Comparison of ENCODE assay signal across 13 mouse cellular contexts in genomic region chr4:136793320-136793719, GRCm38 (mm10). TPM values are rescaled to one million over a fixed set of nuclear protein-coding genes. Genes with fewer than 3 reads are reported as not detected.
DNase-seq lines count a peak whose midpoint lies in the region; ATAC-seq and TF ChIP-seq lines count a peak whose summit lies in the region.
"Had no signal": no experiment of that assay in that cellular context is flagged by ENCODE, and none has a peak within 500 bp of the region (broad histone marks: within the 10 kb centered on the region; RNA-seq: fewer than 3 reads in every experiment).

No protein-coding gene starts in this region.

- H3K27ac ChIP-seq in cerebellum, adult 2 months (ENCODE audit: insufficient read depth, low read length), result no peak overlapping the region; the same call in 1 of the 2 replicates
- peak overlapping the region; percentile 68 for H3K27ac ChIP-seq in forebrain, embryonic 15.5 days (replicated peaks)
- H3K27ac ChIP-seq in midbrain, postnatal 0 days (ENCODE audit: low read depth, low read length), result 0 out of 2 replicates have a peak overlapping the region, but pooled peaks have one; percentile 4
- no peak overlapping the region for H3K27ac ChIP-seq in heart, embryonic 12.5 days (ENCODE audit: poor library complexity, severe bottlenecking)

- WGBS in cerebellum, adult 2 months, result 9% methylated on average over 11 of the region's 11 CpGs
- 54% methylated on average over 11 of the region's 11 CpGs for WGBS in forebrain, embryonic 15.5 days
- WGBS in midbrain, postnatal 0 days, result 66% methylated on average over 11 of the region's 11 CpGs
- WGBS in heart, embryonic 12.5 days, result 82% methylated on average over 11 of the region's 11 CpGs

- H3K27me3 ChIP-seq in cerebellum, adult 2 months (ENCODE audit: control insufficient read depth, insufficient read depth, low read length), result no peaks in the 10 kb centered on the region
- H3K27me3 ChIP-seq in forebrain, embryonic 15.5 days, result no peaks in the 10 kb centered on the region
- no peaks in the 10 kb centered on the region for H3K27me3 ChIP-seq in midbrain, postnatal 0 days (ENCODE audit: insufficient read depth, low read length)
- 0 out of 2 replicates have a peak, but pooled peaks cover 26% of the 10 kb centered on the region for H3K27me3 ChIP-seq in heart, embryonic 12.5 days (replicated peaks)

- no peak for TF ChIP-seq CTCF in cerebellum, adult 2 months (IDR thresholded peaks at IDR 0.05; ENCODE audit: borderline replicate concordance, insufficient read depth, low read depth, low read length)
- no peak for TF ChIP-seq CTCF in midbrain, postnatal 0 days (IDR thresholded peaks at IDR 0.05)

- TF ChIP-seq POLR2A in cerebellum, adult 2 months (IDR thresholded peaks at IDR 0.05; ENCODE audit: borderline replicate concordance, insufficient read depth, low read length), result no peak

- peaks cover 75% of the 10 kb centered on the region for H3K4me1 ChIP-seq in cerebellum, adult 2 months (ENCODE audit: control insufficient read depth, insufficient read depth, low read length)
- H3K4me1 ChIP-seq in forebrain, embryonic 15.5 days, result peaks cover 29% of the 10 kb centered on the region
- peaks cover 7% of the 10 kb centered on the region; the same call in 1 of the 2 replicates for H3K4me1 ChIP-seq in midbrain, postnatal 0 days (ENCODE audit: insufficient read depth, low read length)
- H3K4me1 ChIP-seq in heart, embryonic 12.5 days (replicated peaks), result peaks cover 24% of the 10 kb centered on the region

- peak; percentile 68 to 83 for DNase-seq in cerebellum, adult 2 months
- DNase-seq in layer of hippocampus, adult 9-10 months (ENCODE audit: low spot score), result peak; percentile 70
- DNase-seq in midbrain, postnatal 0 days (ENCODE audit: low spot score), result no peak
- no peak for DNase-seq in spleen, postnatal 4 days (ENCODE audit: low spot score in 2 of 2)
- DNase-seq in kidney, postnatal 4 days, result no peak
- DNase-seq: adrenal gland, postnatal 10 days; kidney, adult 18-20 months; liver, postnatal 0 days had no signal

- no peak overlapping the region for H3K4me3 ChIP-seq in cerebellum, adult 2 months (replicated peaks; ENCODE audit: insufficient read depth, low read depth, low read length)
- H3K4me3 ChIP-seq in forebrain, embryonic 15.5 days, result no peak overlapping the region
- no peak overlapping the region for H3K4me3 ChIP-seq in midbrain, postnatal 0 days (ENCODE audit: low read depth, low read length)
- H3K4me3 ChIP-seq in heart, embryonic 12.5 days, result no peak overlapping the region
- H3K4me3 ChIP-seq: myocyte had no signal

- no peaks in the 10 kb centered on the region for H3K9me3 ChIP-seq in forebrain, embryonic 15.5 days
- H3K9me3 ChIP-seq in midbrain, postnatal 0 days (ENCODE audit: low read length), result no peaks in the 10 kb centered on the region
- no peaks in the 10 kb centered on the region for H3K9me3 ChIP-seq in heart, embryonic 12.5 days (replicated peaks)
- H3K9me3 ChIP-seq: G1E had no signal

- no peak overlapping the region for H3K4me2 ChIP-seq in forebrain, embryonic 15.5 days (replicated peaks)
- H3K4me2 ChIP-seq in midbrain, postnatal 0 days (ENCODE audit: low read depth, low read length, poor library complexity, severe bottlenecking), result no peak overlapping the region
- no peak overlapping the region for H3K4me2 ChIP-seq in heart, embryonic 12.5 days

- H3K9ac ChIP-seq in forebrain, embryonic 15.5 days (replicated peaks), result no peak overlapping the region
- no peak overlapping the region for H3K9ac ChIP-seq in midbrain, postnatal 0 days (replicated peaks; ENCODE audit: low read length, poor library complexity, severe bottlenecking)
- H3K9ac ChIP-seq in heart, embryonic 12.5 days, result no peak overlapping the region
- H3K9ac ChIP-seq: liver, postnatal 0 days had no signal

- H3K36me3 ChIP-seq in forebrain, embryonic 15.5 days, result no peaks in the 10 kb centered on the region
- no peaks in the 10 kb centered on the region for H3K36me3 ChIP-seq in midbrain, postnatal 0 days (ENCODE audit: insufficient read depth, low read length)
- H3K36me3 ChIP-seq in heart, embryonic 12.5 days, result no peaks in the 10 kb centered on the region
- H3K36me3 ChIP-seq: G1E had no signal

- peak; percentile 82 for ATAC-seq in forebrain, embryonic 15.5 days (replicated peaks)
- no peak for ATAC-seq in midbrain, postnatal 0 days (ENCODE audit: low FRiP score)
- ATAC-seq in monocyte, adult 5-6 weeks (replicated peaks; ENCODE audit: insufficient number of reproducible peaks, low FRiP score, low TSS enrichment, poor library complexity, severe bottlenecking), result no peak
- no peak for ATAC-seq in heart, embryonic 12.5 days (ENCODE audit: insufficient number of reproducible peaks, low FRiP score)
- ATAC-seq: liver, postnatal 0 days had no signal

RNA-seq across cellular contexts. Expression of gene Ephb2, which starts 42.5 kb away (rescaled TPM):
- 29.1 and 35.4 TPM in 2 replicates for polyA plus RNA-seq in cerebellum, adult 2 months (2012; rRNA removed)
- 18.9 and 20.4 TPM in 2 replicates for polyA plus RNA-seq in forebrain, embryonic 15.5 days (2015; fragmentation: Nextera tagmentation; extraction: Ambion mirVana)
- 149 and 202 TPM in 2 replicates for total RNA-seq in midbrain, postnatal 0 days (2014; rRNA removed)
- polyA plus RNA-seq in midbrain, postnatal 0 days (2015; fragmentation: Nextera tagmentation; extraction: Ambion mirVana), result 13.6 and 15.6 TPM in 2 replicates
- total RNA-seq in monocyte, adult 5-6 weeks (2017), result 0.10 TPM in 1 of 3 replicates, not detected in the others
- polyA plus RNA-seq in heart, embryonic 12.5 days (2016; fragmentation: Nextera tagmentation; extraction: Ambion mirVana), result 1.5 and 2.1 TPM in 2 replicates

Comparison
In these comparisons a context has a peak if more than half of its experiments do, and no peak if none do; other contexts are left out.
1. DNase-seq: peak in cerebellum, adult 2 months (2 of 2) and layer of hippocampus, adult 9-10 months (single experiment); none in midbrain, postnatal 0 days (single experiment), spleen, postnatal 4 days (0 of 2) and kidney, postnatal 4 days (0 of 2).
2. H3K27ac ChIP-seq: peak in forebrain, embryonic 15.5 days (single experiment) and midbrain, postnatal 0 days (single experiment); none in cerebellum, adult 2 months (single experiment) and heart, embryonic 12.5 days (single experiment).